Mouse (Mus musculus) bone marrow, adult 2 months (tissue): ENCODE measurements around the gene Creb3.

Experiments
- CTCF ChIP-seq: fragments of 200-500 bp; IDR thresholded peaks from 2 replicates; pipeline ENCODE4 v1.5.1; 2011; ENCODE audit warnings: low read length, control low read depth; ENCODE audit not compliant: control insufficient read depth, insufficient read depth
- POLR2A ChIP-seq: fragments of 200-500 bp; IDR thresholded peaks from 2 replicates; pipeline ENCODE4 v1.6.1; 2011; ENCODE audit warnings: low read depth, mild to moderate bottlenecking, control low read depth, low read length, borderline replicate concordance; ENCODE audit not compliant: control insufficient read depth

DNA sequence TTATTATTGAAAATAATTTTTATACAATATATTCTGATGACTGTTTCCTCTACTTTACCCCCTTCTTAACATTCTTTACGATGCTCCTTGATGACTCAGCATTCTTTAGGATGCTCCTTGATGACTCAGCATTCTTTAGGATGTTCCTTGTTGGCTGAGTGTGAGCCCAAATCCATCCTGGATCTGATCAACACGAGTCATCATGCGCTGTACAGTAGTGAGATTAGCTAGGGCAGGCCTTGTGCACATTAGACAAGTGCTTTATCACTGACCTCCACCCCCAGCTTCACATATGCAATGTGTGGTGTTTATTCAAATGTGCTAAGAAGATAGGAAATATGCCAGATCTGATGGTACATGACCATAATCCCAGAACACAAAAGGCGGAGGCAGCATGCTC is 36.1 kb downstream of the Creb3 start:
- no peak for TF ChIP-seq CTCF
- TF ChIP-seq POLR2A: no peak
